Mouse (Mus musculus): ENCODE measurements at regions not wholly inside any gene's neighbourhood (a gene's known extent, or its start where the extent isn't known, plus 50 kb on each side); places are given as distances from the start of the nearest gene placed in this dataset.

- TF ChIP-seq CTCF (IDR thresholded peaks at IDR 0.05; ENCODE audit: low read depth, low read length) (no peak), POLR2AphosphoS5 (IDR thresholded peaks at IDR 0.05; ENCODE audit: insufficient replicate concordance, low read depth, low read length) (no peak), TAL1 (conservative IDR thresholded peaks at IDR 0.05; ENCODE audit: low read depth, low read length) (no peak), GATA1 (IDR thresholded peaks at IDR 0.05; ENCODE audit: borderline replicate concordance, low read length) (no peak)
Observed at GRCm38 (mm10) chr9:46454807-46455610, 135.2 kb upstream of the 4931429L15Rik start.
